Mouse (Mus musculus) heart, adult 2 months (tissue): Measurements from ENCODE around the gene Mras.

Experiments used
- EP300 ChIP-seq: fragments of 200-500 bp; IDR thresholded peaks from 2 replicates; pipeline ENCODE4 v1.6.1; 2011; ENCODE audit warnings: low read depth, low read length, control low read depth; ENCODE audit not compliant: insufficient read depth
- POLR2A ChIP-seq: fragments of 200-500 bp; IDR thresholded peaks from 2 replicates; pipeline ENCODE4 v1.6.1; 2011; ENCODE audit warnings: mild to moderate bottlenecking, low read depth, low read length, control low read depth; ENCODE audit not compliant: insufficient read depth

GRCm38 (mm10) chr9:99339182-99339581 lies 98.0 kb downstream of the Mras start:
- TF ChIP-seq POLR2A = no peak
- TF ChIP-seq EP300 = no peak
